Mouse (Mus musculus) adrenal gland, adult 2 months (tissue): Measurements from ENCODE around the gene Baat. TPM values are rescaled to one million over a fixed set of nuclear protein-coding genes. Genes with fewer than 3 reads are reported as not detected.
"Not testable (repeated sequence)": the region's sequence is repeated elsewhere in the genome, so short reads cannot be mapped to it uniquely, and the experiment has no call there.

ENCODE experiments used
- DNase-seq: peaks from one replicate; pipeline ENCODE4 v3.0.0; 2021
- long read RNA-seq: library from polyadenylated mRNA; stranded (forward); transcript quantifications from one replicate; pipeline ENCODE4 v2.0.0, GENCODE M21; 2021
- polyA plus RNA-seq: library from polyadenylated mRNA; depleted of rRNA; stranded (reverse); fragments of >200 nt; gene quantifications from 2 replicates; pipeline ENCODE4 v1.2.3, GENCODE M21; 2012; rRNA removed
- total RNA-seq, 2 experiments: library from RNA; stranded (reverse); gene quantifications; 2 replicates each; pipeline ENCODE4 v1.2.3; 2021

Baat gene
- total RNA-seq (under 1 TPM; 0.24 to 0.72 TPM), polyA plus RNA-seq (not detected in 2 replicates)
- long read RNA-seq = 0 reads

DNA sequence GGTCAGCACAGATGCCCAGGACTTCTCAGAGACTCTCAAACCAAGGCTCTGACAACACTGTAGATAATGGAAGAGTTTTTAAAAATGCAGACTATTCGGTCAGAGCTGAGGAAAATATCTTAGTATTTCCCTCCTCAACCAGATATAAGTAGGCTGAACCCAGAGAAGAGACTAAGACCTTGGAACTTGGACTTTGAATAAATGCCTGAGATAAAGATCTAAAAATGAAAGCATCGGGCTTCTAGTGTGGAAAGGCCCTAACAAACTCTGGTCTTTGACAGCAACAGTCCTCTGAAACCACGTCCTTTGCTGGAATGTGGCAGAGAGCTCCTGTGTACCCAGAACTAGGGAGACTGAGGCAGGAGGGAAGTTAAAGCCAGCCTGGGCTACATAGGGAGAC is at the start of gene Baat:
TSS of gene Baat (minus strand) at position 172 of the 400 bp plus-strand sequence.
- no peak for DNase-seq

DNA sequence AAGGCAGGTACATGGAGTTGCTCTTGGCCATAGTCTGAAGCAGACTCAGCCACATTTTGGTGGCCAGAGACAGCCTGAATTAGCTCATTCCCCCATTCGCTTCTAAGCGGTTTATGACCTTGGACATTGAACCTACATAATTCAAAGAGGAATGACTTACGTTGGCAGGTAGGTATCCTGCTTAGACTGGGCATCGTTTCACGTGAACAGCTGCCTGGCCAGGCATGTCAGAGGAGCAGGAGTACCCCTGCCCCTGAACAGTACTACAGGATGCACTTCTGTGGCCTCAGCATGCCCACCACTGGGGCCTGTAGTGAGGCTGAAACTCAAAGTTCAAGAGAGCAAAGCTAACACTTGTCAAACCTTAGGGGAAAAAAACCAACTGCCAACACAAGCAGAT is 47.0 kb upstream of the Baat start:
- no peak for DNase-seq

DNA sequence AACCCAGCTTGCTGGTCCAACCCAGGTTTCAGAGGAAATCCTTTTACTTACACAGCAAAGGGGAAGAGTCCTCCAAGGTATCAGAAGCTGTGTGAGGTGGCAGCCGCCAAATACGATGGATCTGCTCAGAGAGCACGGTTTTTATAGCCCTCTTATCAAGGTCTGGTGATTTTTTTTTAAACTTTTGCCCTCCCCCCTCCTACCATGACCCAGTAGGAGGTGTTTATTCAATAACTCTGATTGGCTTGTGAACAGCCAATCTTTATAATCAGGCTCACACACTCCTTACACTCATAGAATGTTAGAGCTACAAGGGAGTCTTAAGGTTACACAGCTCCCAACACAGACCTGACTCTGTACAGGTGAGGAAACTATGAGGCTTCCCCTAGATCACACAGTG is 43.0 kb upstream of the Baat start, which contains the start of gene Aldob:
TSS of gene Aldob (minus strand) at position 164 of the 400 bp plus-strand sequence.
- peak; percentile 9 for DNase-seq

- DNase-seq = no peak
Measured at GRCm38 (mm10) chr4:49547544-49548219, 41.3 kb upstream of the Baat start.

- peak; percentile 39 for DNase-seq
Measured at GRCm38 (mm10) chr4:49546873-49547543, 40.7 kb upstream of the Baat start.

- DNase-seq = no peak
Measured at GRCm38 (mm10) chr4:49546026-49546425, 39.7 kb upstream of the Baat start.

GRCm38 (mm10) chr4:49540966-49541365 is 34.6 kb upstream of the Baat start:
- DNase-seq = no peak

DNA sequence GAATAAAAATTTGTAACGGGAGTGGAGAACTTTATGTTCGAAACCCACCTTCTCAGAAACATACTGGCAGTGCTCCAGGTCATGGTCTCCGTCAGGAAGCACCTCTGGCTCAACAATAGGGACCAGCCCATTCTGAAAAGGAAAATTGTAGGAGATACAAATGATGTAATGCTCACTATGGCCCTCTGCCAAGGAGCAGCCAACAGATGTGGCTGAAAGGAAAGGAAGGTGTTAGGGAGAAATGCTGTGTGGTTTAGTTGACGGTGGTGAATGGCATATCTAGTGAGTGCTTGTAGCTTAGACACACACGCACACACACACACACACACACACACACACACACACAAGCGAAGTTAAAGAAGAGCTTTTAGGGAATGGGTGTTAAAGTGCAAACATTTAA is 33.3 kb upstream of the Baat start:
- no peak for DNase-seq

DNA sequence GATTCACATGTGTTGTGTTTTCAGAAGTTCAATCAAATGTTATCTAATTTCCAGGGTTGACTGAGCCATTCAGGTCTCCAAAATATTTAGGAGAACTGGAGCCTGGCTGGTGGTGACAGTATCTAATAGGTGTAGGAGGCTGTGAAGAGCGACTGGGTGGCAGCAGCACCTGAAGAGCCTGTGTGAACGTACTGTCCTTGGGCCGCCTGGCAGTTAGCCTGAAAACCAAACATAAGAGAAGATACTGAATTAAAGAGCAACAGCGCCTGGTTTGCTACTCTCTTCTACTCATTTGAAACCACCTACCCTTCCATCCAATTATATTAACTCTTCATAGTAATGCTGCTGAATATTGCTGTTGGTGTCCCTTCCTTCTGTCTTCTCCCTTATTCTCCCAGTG is 30.3 kb upstream of the Baat start:
- DNase-seq = no peak

DNA sequence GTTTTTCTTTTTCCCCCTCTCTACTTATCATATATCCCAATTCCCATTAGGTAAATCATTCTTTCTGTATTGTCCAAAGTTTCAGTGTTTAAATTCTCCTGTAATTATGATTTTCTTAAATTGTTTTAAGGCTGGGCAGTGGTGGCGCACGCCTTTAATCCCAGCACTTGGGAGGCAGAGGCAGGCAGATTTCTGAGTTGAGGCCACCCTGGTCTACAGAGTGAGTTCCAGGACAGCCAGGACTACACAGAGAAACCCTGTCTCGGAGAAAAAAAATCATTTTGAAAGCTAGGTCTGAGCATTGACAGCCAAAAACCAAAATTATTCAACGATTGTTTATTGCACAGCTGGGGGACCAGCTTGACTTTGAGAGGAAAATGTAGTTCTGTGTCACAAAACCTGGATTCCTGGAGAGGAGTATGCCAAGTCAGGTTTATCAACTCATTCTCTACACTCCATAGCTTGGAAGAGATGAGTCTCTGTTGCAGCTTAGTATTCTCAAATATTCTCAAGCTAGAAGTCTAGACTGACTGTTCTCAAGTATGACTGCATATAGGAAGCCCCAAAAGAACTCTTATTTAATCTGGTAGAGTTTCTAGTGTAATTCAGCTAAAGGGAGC is 29.4 kb upstream of the Baat start:
- no peak for DNase-seq

DNA sequence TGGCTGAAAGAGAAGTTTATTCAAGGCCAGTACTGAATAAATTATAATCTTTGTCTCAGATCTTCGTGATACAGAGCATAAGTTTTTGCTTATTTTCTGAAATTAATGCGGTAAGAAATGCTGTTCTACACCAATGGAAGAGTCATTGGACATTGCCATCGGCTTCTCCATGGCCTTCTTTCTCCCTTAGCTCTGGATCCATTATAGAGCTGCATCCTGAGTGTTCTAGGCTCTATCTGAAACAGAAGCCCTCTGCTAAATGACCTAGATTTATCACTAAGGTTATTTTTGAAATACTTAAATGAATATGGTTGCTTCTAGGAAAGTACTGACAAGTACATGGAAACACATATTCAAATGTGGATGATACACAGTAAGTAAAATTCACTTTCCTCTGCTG is 28.7 kb upstream of the Baat start:
- DNase-seq = no peak

- no peak for DNase-seq
Measured at GRCm38 (mm10) chr4:49522576-49522975, 16.2 kb upstream of the Baat start.

DNA sequence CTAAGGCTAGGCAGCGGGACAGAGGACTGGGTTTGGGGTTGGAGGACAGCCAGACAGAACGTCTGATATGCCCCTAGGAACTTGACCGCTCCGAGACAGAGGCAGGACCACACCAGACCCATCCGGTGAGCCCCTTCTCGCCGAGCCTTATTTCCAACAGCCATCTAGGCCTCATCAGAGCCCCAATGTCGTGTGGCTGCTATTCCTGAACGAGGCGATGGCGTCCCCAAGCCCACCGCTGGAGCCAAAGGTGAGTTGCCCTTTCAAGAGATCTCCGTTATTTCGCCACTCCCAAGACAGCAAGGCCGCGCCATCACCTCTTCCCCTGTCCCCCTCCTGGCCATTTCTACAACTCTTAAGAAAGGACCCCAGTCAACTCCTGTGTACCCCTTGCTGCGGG is 15.0 kb upstream of the Baat start:
- DNase-seq = no peak

- DNase-seq = peak; percentile 95
Measured at GRCm38 (mm10) chr4:49520572-49521340, 14.4 kb upstream of the Baat start, which contains the start of the genes Mrpl50 and Zfp189. TSS of gene Mrpl50 (minus strand) at chr4:49521093. TSS of gene Zfp189 (plus strand) at chr4:49521176.

GRCm38 (mm10) chr4:49519476-49519875 is 13.1 kb upstream of the Baat start:
- no peak for DNase-seq

DNA sequence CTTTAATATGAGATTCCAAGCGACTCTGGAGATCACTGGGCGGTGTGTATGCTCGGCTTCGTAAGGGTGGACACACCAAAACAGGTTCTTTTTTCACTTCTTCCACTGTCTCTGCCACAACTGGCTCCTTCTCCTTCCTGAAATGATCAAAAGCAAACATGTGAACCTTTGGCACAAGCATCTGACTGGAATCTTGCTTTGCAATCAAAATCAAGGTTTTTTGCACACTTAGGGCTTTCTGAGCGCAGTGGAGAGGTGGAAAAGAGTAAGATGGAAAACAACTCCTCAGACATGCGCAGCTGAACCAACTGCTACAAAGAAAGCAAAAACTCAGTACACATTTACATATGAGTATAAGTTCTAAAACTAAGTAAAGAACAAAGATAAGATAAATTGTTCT is 8.1 kb upstream of the Baat start:
- DNase-seq = no peak

DNA sequence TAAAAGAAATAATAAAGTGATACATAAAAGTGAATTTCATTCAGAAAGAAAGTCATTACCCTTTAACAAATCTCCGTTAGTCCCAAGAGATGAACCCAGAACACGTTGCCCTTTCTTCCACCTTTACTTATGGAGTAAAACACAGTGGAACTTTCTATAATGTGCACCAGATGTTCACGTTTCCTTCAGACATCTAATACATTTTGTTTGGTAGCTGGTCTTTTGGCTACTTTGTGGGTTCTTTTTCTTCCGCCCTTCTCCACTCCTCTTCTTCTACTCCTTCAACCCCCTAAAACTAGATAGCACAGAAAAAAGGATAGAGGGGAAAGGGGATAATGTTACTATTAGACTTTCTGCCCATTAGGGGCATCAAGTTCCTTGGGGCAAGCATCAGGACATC is 6.3 kb upstream of the Baat start:
- DNase-seq = no peak

DNA sequence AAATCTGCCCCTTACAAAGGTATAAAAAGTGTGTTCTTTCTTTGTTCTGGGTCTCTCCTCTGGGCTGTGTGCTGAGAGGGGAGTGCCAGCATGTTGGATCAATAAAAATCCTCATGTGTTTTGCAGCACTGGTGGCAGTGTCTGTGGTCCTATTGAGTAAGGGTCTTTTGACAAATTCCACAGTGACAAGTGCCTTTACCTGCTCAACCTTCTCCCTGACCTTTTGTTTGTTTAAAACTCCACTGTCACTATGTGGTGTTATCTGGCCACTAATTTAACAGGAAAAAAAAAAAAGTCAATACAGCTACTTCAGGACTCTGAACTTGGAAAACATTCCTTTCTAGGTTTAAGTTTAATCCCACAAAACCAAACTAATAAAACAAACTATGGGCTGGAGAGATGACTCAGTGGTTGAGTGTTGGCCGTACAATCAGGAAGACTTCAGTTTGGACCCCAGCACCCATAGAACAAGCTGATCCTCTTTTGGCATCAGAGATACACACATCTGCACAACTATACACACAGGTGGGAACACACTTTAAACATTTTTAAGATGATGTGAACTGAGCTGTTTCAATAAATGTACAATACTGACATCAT is 4.0 kb upstream of the Baat start:
- DNase-seq = not testable (repeated sequence)

- DNase-seq = no peak
Measured at GRCm38 (mm10) chr4:49509183-49509582, 2.8 kb upstream of the Baat start.

DNA sequence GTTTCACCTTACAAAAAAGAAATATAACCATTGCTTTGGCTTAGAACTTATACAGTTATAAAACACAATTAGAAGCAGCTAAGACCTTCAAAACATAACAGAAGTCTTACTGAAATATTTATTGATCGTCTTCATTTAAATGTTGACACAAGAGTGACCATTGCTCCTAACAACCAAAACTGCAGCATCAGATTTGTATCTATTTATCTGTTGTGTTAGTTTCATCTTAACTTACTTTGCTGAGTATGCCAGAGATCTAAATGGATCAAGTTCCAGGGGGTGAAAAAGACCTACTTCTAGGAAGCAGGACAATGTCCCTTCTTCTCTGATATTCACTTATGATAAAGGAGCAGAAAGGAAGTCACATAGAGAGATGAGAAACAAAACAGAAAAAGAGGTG is 2.8 kb downstream of the Baat start:
- DNase-seq = no peak

DNA sequence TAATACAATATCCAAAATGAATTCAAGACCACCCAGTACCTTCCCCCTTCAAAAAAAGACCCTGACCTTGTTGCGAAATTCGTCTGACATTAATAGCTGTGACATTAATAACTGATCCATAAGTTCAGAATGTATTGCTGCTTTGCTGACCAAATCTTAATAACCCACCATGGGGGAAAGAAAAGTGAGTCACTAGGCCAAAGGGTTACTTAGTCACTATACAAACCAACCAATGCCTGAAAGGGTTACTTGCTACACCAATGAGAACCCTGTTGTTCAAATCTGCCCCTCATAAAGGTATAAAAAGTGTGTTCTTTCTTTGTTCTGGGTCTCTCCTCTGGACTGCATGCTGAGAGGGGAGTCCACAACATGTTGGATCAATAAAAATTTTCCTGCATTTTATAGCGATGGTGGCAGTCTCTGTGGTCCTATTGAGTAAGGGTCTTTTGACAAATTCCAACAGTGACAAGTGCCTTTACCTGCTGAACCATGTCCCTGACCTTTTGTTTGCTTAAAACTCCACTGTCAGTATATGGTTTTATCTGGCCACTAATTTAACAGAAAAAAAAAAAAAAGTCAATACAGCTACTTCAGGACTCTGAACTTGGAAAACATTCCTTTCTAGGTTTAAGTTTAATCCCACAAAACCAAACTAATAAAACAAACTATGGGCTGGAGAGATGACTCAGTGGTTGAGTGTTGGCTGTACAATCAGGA is 20.3 kb downstream of the Baat start:
- DNase-seq = not testable (repeated sequence)
